Mouse (Mus musculus): ENCODE data around the gene Slc6a4.
"Not testable (repeated sequence)": the region's sequence is repeated elsewhere in the genome, so short reads cannot be mapped to it uniquely, and the experiment has no call there.

The Slc6a4 gene

DNA sequence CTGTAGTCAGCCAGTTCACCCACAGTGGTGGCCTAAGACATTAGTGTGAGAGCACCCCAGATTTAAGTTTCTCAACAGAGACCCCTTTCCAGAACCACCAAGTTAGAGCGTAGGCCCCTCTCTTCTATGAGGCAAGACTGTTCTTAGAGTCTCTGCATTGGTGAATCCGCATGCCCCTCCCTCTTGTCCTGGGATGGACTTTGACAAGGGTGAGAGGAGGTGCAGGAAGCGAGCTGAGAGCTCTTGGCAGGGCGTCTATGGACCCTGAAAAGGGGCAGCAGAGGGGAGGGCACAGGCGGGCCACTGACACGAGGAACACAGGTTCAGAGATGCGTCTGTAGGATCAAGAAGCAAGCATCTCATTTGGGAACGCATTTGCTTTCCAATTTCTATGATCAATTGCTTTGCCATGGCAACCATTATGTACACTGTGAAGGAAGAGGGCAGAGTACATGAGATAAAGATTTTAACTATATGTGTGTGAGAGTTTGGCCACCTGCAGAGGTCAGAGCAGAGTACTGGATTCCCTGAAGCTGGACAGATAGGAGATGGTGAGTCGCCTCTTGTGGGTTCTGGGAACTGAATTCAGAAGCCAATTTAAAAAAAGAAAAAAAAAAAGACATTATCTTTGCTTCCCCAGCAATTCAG lies 23.5 kb downstream of the Slc6a4 start:
- no peak for DNase-seq

DNA sequence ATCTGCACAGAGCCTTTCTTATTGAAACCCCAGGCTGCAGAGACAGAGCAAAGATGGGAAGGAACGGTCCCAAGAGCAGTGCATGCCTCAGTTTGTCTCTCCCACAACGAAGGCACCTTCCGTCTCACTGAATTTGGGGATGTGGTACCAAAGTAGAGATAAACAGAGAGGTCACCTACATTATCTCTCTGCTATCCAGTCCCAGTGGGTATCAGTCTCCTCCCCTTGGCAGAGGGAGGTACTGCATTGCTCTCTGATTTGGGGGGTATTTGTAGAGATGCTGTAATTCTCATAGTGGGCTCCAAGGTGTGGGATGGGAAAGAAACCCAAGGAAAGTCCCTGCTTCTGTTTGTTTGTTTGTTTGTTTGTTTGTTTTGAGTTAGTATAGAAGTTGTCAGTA lies 28.2 kb downstream of the Slc6a4 start:
- DNase-seq: no peak

DNA sequence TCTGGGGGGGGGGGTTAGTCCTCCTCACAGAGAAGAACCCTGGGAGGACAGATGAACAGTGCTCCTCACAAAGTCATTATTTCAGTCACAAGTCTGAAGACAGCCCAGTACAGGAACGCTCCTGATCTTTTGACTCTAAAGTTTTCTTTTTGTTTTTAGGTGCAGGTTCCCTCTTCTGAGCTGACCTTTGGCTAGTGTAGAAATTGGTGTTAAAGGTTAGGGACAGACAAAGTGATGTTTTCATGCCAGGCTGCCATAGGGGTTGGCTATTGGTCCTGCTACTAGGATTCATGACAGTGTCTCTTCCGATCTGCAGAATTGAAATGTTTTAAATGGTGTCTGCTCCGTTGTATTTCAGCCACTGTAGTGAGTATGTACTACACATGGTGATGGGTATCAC lies 29.8 kb downstream of the Slc6a4 start:
- DNase-seq: no peak

DNA sequence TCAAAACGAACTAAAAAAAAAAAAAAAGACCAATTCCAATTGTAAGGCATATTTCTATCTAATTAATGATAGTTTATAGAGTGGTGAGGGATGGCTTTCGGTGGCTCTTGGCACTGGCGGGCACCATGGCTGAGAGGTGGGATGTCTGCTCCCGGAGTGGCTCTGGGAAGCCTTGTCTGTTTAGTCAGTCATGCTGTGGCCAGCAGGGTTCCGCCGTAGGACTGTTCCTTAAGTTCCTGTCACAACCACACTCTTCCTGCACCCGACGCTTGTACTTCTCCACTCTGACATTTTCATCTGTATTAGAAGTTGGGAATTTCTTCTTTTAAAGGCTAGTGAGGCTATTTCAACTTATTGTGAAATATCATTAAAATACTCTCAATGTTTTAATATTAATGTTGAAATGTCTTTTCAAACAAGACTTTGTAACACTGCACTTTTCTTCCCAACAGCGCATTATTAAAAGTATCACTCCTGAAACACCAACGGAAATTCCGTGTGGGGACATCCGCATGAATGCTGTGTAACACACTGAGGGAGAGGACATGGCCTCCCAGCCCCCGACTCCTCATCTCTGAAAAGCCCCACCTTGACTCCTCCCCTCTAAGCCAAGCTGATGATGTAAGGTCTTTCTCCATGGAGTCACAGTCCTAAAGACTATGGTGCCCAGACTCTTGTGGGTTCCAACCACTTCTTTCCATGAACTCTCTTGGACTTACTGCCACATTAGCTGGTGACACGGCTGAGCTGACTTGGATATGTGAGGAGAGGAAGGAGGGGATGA lies 32.9 kb downstream of the Slc6a4 start:
- DNase-seq: no peak

DNA sequence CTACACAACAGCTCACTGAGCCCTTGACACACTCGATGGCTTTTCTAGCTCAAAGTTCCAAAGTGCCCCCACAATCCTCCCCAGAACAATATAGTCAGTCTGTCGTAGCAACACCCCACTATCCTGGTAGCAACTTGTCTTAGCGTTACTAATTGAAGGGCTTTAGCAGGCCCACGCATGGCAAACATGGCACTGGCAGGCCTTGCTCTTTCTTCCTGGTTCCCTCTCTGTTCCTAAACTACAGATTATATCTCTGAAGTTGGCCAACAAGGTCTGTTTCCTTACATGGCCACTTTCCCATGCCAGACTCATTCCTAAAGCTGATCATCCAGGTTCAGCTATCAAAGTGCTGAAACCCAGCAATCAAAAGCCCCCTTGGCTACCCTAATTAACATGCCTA lies 43.5 kb downstream of the Slc6a4 start:
- DNase-seq: no peak

DNA sequence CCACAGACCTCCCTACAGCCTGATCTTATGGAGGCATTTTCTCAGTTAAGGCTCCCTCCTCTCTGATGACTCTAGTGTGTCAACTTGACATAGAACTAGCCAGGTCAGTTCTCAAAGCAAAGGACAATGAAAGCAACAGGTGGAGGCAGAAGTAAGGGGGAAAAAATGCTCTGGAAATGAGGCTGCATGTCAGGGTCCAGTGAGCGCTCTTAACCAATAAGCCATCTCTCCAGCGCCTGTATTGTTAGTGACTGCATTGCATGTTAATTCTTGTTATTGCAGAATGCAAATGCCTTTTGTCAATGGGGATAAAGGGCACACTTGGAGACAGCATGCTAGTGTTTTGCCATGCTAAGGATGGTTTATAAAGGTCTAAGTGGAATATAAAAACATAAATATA lies 44.4 kb downstream of the Slc6a4 start:
- no peak for DNase-seq

DNA sequence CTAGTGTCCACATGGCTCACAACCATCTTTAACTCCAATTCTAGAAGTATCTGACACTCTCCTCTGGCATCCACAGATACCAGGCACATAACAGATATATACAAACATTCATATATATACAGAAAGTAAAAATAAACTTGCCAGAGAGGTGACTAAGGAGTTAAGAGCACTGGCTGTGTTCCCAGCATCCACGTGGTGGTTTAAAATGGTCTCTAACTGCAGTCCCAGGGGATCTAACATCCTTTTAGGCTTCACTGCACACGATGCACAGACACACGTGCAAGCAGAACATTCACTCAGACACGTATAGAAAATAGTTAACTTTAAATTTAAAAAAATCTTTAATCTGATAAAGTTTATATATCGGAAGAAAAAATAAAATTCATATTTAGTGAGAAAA lies 63.5 kb downstream of the Slc6a4 start:
- no peak for DNase-seq

DNA sequence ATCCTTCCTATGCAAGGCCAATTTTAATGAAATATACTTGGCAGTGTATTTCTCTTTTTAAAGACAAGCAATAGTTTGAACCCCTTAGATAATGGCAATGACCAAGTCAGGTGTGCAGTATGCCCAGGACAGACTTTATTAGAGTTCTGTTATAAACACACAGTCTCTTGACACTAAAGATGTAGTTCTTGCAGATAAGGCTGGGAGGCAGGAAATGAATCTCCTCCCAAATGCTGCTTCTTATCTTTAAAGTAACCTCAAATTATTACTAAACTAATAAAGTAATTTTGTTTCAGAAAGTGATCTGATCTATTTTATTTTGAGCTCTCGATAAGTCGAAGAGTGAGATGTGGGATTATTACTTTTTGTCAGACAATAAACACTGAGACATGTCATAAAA lies 65.0 kb downstream of the Slc6a4 start:
- no peak for DNase-seq

DNA sequence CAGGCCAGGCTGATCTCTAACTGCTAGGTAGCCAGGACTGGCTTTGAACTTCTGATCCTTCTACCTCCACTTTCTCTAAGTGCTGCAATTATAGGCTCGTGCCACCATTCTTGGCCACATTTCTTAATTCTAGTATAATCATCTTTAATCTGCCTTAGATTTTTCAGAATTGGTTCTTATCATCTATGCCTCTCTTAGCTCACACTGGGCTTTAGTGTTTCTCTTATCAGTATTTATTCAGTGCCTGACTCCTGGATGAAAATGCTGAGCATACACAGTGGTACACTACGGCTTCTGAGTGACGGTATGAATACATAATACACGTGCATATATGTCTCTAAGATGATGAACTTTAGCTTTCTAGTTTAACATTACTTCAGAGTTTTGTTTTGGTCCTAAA lies 70.4 kb downstream of the Slc6a4 start:
- no peak for DNase-seq

DNA sequence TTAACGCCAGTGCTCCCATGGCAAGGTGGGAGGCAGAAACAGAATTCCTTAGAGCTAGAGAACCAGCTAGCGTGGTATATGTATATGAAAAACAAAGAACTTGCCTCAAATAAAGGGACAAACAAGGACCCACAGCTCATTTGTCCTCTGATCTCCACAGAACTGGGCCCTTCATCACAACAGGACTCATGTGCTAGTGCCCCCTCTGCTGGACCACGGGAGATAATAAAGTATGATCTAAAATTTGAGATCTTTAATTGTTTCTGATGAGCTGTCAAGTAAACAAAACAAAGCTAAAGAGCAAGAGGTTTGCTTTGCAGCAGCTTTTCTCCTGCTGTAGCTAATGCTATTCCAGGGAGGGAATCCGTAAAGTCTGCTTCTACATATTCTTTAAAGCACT lies 72.3 kb downstream of the Slc6a4 start:
- no peak for DNase-seq

DNA sequence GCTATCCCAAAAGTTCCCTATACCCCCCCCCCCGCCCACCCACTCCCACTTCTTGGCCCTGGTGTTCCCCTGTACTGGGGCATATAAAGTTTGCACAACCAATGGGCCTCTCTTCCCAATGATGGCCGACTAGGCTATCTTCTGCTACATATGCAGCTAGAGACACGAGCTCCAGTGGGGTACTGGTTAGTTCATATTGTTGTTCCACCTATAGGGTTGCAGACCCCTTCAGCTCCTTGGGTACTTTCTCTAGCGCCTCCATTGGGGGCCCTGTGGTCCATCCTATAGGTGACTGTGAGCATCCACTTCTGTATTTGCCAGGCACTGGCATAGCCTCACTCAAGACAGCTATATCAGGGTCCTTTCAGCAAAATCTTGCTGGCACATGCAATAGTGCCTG lies 78.9 kb downstream of the Slc6a4 start:
- not testable (repeated sequence) for DNase-seq

DNA sequence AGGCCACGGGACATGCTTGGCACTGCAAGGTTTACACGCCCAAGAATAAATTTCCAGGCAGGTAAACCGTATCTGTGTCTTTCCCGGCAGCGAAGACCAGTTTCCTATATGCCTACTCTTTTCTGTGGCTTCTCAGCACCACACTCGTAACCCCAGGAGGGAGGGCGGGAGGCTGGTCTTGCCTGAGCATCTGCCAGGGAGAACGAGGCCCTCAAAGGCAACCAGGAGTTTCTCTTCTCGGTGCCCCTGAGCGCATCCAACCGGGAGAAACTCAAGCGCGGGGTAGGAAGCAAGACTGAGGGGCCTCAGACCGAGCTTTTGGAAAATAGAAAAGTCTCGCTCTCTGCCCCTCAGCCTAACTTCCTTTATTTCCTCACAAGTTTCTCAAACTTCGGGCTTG lies 79.4 kb downstream of the Slc6a4 start:
- peak; percentile 23 to 34 for DNase-seq

DNA sequence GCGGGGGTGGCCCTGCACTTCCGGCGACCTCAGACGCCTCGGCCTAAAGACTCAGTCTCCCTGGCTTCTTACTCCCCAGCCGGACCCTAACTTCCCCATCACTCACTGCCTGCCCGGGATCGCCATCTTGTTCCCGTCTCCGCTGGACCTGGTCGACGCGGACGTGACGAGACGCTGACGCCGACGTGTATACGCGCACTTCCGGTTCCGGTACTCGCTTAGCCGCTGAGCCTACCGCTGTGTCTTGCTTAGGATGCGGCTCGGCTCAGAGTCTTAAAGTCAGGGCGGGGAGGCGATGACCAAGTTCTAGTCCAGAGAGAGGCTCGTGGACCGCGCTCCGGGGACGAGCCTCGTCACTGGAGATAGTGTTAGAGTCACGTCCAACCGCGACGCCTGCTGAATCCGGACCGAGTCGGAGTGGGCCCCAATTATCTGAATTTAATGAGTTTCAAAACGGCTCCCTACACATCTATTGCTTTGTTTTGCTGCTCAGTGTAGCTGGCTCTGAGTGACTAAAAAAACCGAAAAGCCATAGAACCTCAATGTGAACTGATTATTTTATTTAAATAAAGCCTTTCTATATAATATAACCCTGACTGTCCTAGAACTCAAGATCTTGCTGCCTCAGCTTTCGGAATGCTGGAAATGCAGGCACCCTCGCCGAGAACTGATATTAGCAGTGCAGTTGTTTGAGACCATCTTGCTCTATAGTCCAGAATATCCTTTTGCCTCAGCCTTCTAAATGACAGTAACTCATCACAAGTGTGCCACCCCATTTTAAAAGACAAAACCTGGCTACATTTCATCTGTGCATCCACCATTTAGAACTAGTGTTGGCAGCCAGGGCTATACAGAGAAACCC lies 80.1 kb downstream of the Slc6a4 start, which contains the start of gene Nsrp1:
Nsrp1 (minus strand) TSS at position 163 of the 862 bp plus-strand sequence.
- peak; percentile 92 for DNase-seq

DNA sequence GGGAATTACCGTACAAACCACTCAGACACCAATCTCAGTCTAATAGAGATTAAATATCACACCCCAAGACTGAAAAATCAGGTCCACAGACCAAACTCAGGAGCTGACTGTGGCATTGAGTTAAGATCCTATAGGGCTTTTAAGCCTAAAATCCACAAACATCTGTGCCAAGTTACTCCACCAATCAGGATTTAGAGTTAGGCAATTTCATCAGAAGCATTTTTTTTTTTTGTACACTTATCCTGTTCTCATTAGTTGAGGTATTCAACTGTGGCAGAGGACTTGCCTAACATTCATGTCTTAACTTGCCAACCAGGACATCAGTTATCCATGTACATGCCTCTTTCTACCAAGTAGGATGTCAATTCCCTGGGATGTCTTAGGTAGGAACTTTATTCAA lies 81.0 kb downstream of the Slc6a4 start:
- DNase-seq: no peak

All from cerebellum, postnatal 36 days (tissue).